Mouse (Mus musculus): ENCODE results near the gene Syde1.

DNA sequence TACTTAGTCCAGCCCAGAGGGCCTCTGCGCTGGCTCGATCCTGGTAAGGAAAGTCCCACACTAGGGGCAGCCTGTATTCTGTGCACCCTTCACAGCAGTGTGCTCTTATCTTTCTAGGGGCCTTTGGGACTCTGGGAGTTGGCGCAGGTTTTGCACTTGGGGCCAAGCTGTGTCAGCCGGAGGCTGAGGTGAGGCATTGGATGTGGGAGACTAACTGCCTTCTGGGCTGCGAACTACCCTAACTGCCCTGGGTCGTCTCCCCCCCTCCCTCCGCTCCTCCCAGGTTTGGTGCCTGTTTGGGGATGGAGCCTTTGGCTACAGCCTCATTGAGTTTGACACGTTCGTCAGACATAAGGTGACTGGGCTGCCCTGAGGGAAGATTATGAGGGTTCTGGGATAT lies 8.4 kb downstream of the Syde1 start:
- TF ChIP-seq POLR2A (IDR thresholded peaks at IDR 0.05; ENCODE audit: low read depth, low read length) (no peak), CTCF (conservative IDR thresholded peaks at IDR 0.05; ENCODE audit: insufficient read depth, insufficient read length, low read depth, low read length) (no peak)
